Mouse (Mus musculus): ENCODE measurements around the gene Ldhc. TPM values are rescaled to one million over a fixed set of nuclear protein-coding genes. Genes with fewer than 3 reads are reported as not detected.

The Ldhc gene
- total RNA-seq, 2 experiments from 2014 or later, result not detected

- DNase-seq (ENCODE audit: low spot score in 2 of 2), result no peak
Observed at GRCm38 (mm10) chr7:46899343-46899742, 38.3 kb downstream of the Ldhc start.

- no peak for DNase-seq (ENCODE audit: low spot score in 2 of 2)
Observed at GRCm38 (mm10) chr7:46911250-46911649, 50.2 kb downstream of the Ldhc start.

- DNase-seq (ENCODE audit: low spot score in 2 of 2), result no peak
Observed at GRCm38 (mm10) chr7:46916376-46916775, 55.4 kb downstream of the Ldhc start.

- no peak for DNase-seq (ENCODE audit: low spot score in 2 of 2)
Observed at GRCm38 (mm10) chr7:46918678-46919371, 57.8 kb downstream of the Ldhc start.

- DNase-seq (ENCODE audit: low spot score in 2 of 2), result peak; percentile 93 to 94
Observed at GRCm38 (mm10) chr7:46919551-46920176, 58.7 kb downstream of the Ldhc start, which contains the start of gene Tsg101. Gene Tsg101 (minus strand): TSS chr7:46919969.

GRCm38 (mm10) chr7:46922075-46922474 is 61.1 kb downstream of the Ldhc start:
- DNase-seq (ENCODE audit: low spot score in 2 of 2), result no peak

Other genes with a start within 250 kb of the Ldhc start
- gene Sergef, start 221.4 kb upstream of the Ldhc start, total RNA-seq (2021), result 10 to 100 TPM; 73.6 to 85.6 TPM
- under 1 TPM; 0.16 to 0.21 TPM for gene Tph1, start 188.7 kb upstream of the Ldhc start, total RNA-seq (2021)
- 1 to 10 TPM; 8.1 to 8.2 TPM for gene Saal1, start 150.5 kb upstream of the Ldhc start, total RNA-seq (2021)
- gene Saa3, start 145.5 kb upstream of the Ldhc start, total RNA-seq (2021), result not detected
- not detected for gene Saa4, start 128.6 kb upstream of the Ldhc start, total RNA-seq (2021)
- gene Saa1, start 118.2 kb upstream of the Ldhc start, total RNA-seq (2021), result not detected
- not detected for gene Saa2, start 109.4 kb upstream of the Ldhc start, total RNA-seq (2021)
- gene Hps5, start 65.1 kb upstream of the Ldhc start, total RNA-seq (2021), result 10 to 100 TPM; 11.9 to 12.1 TPM
- gene Gtf2h1, start 65.1 kb upstream of the Ldhc start, total RNA-seq (2021), result 10 to 100 TPM; 37.4 to 41.9 TPM
- 100 to 1,000 TPM; 342 to 355 TPM for gene Ldha, start 19.7 kb upstream of the Ldhc start, total RNA-seq (2021)
- gene Tsg101, start 58.8 kb downstream of the Ldhc start, total RNA-seq (2021), result 10 to 100 TPM; 67.9 to 70.2 TPM
- 10 to 100 TPM; 15.7 to 17.2 TPM for gene Uevld, start 97.3 kb downstream of the Ldhc start, total RNA-seq (2021)
- gene Gm9999, start 122.4 kb downstream of the Ldhc start, total RNA-seq (2021), result not detected
- gene Spty2d1, start 147.2 kb downstream of the Ldhc start, total RNA-seq (2021), result 10 to 100 TPM; 17.4 to 20.2 TPM
- gene Tmem86a, start 189.4 kb downstream of the Ldhc start, total RNA-seq (2021), result 10 to 100 TPM; 13.2 to 13.5 TPM

Measured in left cerebral cortex, adult 18-20 months (tissue).